29 mouse cellular contexts compared by ENCODE assay signal in genomic region chr13:25097348-25097747, GRCm38 (mm10). TPM values are rescaled to one million over a fixed set of nuclear protein-coding genes. Genes with fewer than 3 reads are reported as not detected.
DNase-seq lines count a peak whose midpoint lies in the region; ATAC-seq and TF ChIP-seq lines count a peak whose summit lies in the region.
"Had no signal": no experiment of that assay in that cellular context is flagged by ENCODE, and none has a peak within 500 bp of the region (broad histone marks: within the 10 kb centered on the region; RNA-seq: fewer than 3 reads in every experiment).

No protein-coding gene starts in this region.

- no peak overlapping the region for H3K9ac ChIP-seq in liver, adult 2 months (ENCODE audit: low read depth, low read length)
- H3K9ac ChIP-seq in liver, postnatal 0 days (replicated peaks) = peak overlapping the region; percentile 48; the same call in 1 of the 2 replicates
- H3K9ac ChIP-seq: heart, embryonic 13.5 days; hindbrain, embryonic 15.5 days; limb, embryonic 13.5 days; lung, embryonic 14.5 days had no signal

- WGBS in kidney, adult 2 months = 32% methylated on average over 8 of the region's 8 CpGs
- 19% methylated on average over 8 of the region's 8 CpGs for WGBS in liver, adult 2 months
- WGBS in limb, embryonic 10.5 days = 84% methylated on average over 8 of the region's 8 CpGs
- 61% methylated on average over 8 of the region's 8 CpGs for WGBS in liver, postnatal 0 days (ENCODE audit: insufficient replicate concordance)

- no peak for TF ChIP-seq EP300 in liver, postnatal 0 days (IDR thresholded peaks at IDR 0.05; ENCODE audit: low read depth)

- DNase-seq in kidney, adult 2 months = peak; percentile 59
- DNase-seq in kidney, postnatal 4 days = no peak
- DNase-seq in liver, adult 2 months (ENCODE audit: extremely low read depth, low read depth, low spot score) = peak; percentile 43
- DNase-seq in liver = no peak
- DNase-seq in limb, embryonic 10.5 days (ENCODE audit: low spot score) = peak; percentile 12
- DNase-seq in liver, postnatal 0 days = no peak
- DNase-seq in frontal cortex, adult 2 months (ENCODE audit: extremely low spot score in 1 of 2, low spot score in 1 of 2) = no peak
- DNase-seq: adrenal gland, postnatal 36 days; cerebellum, adult 18-20 months; cerebellum, postnatal 10 days; heart, postnatal 10 days; lung, embryonic 14.5 days; lung, postnatal 14 days; midbrain, embryonic 14.5 days; right cerebral cortex, postnatal 14 days; thymus, adult 2 months; thymus, postnatal 36 days had no signal

- no peak for TF ChIP-seq CTCF in kidney, adult 2 months (conservative IDR thresholded peaks at IDR 0.05; ENCODE audit: insufficient read depth, insufficient read length, low read depth, low read length)
- no peak for TF ChIP-seq CTCF in liver, adult 2 months (IDR thresholded peaks at IDR 0.05; ENCODE audit: low read depth, low read length)
- no peak for TF ChIP-seq CTCF in liver, postnatal 0 days (IDR thresholded peaks at IDR 0.05; ENCODE audit: low read depth)

- peak overlapping the region; percentile 58; the same call in 1 of the 2 replicates for H3K27ac ChIP-seq in kidney, adult 2 months (ENCODE audit: insufficient read depth, low read depth, low read length)
- no peak overlapping the region for H3K27ac ChIP-seq in liver, adult 2 months (replicated peaks; ENCODE audit: insufficient read depth, low read depth, low read length)
- no peak overlapping the region for H3K27ac ChIP-seq in limb, embryonic 10.5 days
- H3K27ac ChIP-seq in liver, postnatal 0 days (ENCODE audit: low read depth) = no peak overlapping the region
- H3K27ac ChIP-seq: heart, embryonic 13.5 days; hindbrain, embryonic 10.5 days; hindbrain, embryonic 15.5 days; layer of hippocampus, adult 2 months; left cerebral cortex, adult 2 months; limb, embryonic 13.5 days had no signal

- H3K4me1 ChIP-seq in kidney, adult 2 months (ENCODE audit: control insufficient read depth, insufficient read depth, low read length) = peaks cover 14% of the 10 kb centered on the region
- peaks cover 4% of the 10 kb centered on the region for H3K4me1 ChIP-seq in liver, adult 2 months (ENCODE audit: control insufficient read depth, insufficient read depth, low read length)
- no peaks in the 10 kb centered on the region for H3K4me1 ChIP-seq in limb, embryonic 10.5 days
- no peaks in the 10 kb centered on the region for H3K4me1 ChIP-seq in liver, postnatal 0 days (ENCODE audit: insufficient read depth)
- H3K4me1 ChIP-seq: heart, embryonic 13.5 days; hindbrain, embryonic 10.5 days; hindbrain, embryonic 15.5 days had no signal

- no peaks in the 10 kb centered on the region for H3K9me3 ChIP-seq in limb, embryonic 10.5 days (replicated peaks)
- H3K9me3 ChIP-seq in liver, postnatal 0 days (ENCODE audit: low read length) = no peaks in the 10 kb centered on the region
- H3K9me3 ChIP-seq: heart, embryonic 13.5 days; hindbrain, embryonic 10.5 days; hindbrain, embryonic 15.5 days; limb, embryonic 13.5 days had no signal

- peak overlapping the region; percentile 54 for H3K4me2 ChIP-seq in liver, postnatal 0 days (ENCODE audit: low read depth, low read length)
- H3K4me2 ChIP-seq: heart, embryonic 13.5 days; hindbrain, embryonic 15.5 days; limb, embryonic 13.5 days; lung, embryonic 14.5 days had no signal

- no peak for TF ChIP-seq POLR2A in kidney, adult 2 months (IDR thresholded peaks at IDR 0.05; ENCODE audit: low read depth, low read length)
- TF ChIP-seq POLR2A in liver, adult 2 months (IDR thresholded peaks at IDR 0.05; ENCODE audit: extremely low read depth, insufficient read depth, low read length) = no peak

- H3K79me2 ChIP-seq in liver, adult 2 months (ENCODE audit: control insufficient read depth, insufficient read depth, low read length) = no peaks in the 10 kb centered on the region

- peak overlapping the region; percentile 33; the same call in 1 of the 2 replicates for H3K4me3 ChIP-seq in kidney, adult 2 months (ENCODE audit: insufficient read depth, low read depth, low read length)
- no peak overlapping the region for H3K4me3 ChIP-seq in liver, adult 2 months (ENCODE audit: insufficient read depth, low read depth, low read length)
- H3K4me3 ChIP-seq in limb, embryonic 10.5 days = no peak overlapping the region
- H3K4me3 ChIP-seq in liver, postnatal 0 days (ENCODE audit: low read depth, low read length) = 0 out of 2 replicates have a peak overlapping the region, but pooled peaks have one; percentile 20
- H3K4me3 ChIP-seq: erythroblast, embryonic 14.5 days; heart, embryonic 13.5 days; hindbrain, embryonic 10.5 days; hindbrain, embryonic 15.5 days; layer of hippocampus, adult 2 months; left cerebral cortex, adult 2 months; limb, embryonic 13.5 days had no signal

- H3K36me3 ChIP-seq in kidney, adult 2 months (ENCODE audit: control insufficient read depth, insufficient read depth, low read length) = no peaks in the 10 kb centered on the region
- no peaks in the 10 kb centered on the region for H3K36me3 ChIP-seq in liver, adult 2 months (ENCODE audit: control insufficient read depth, insufficient read depth, low read length)
- no peaks in the 10 kb centered on the region for H3K36me3 ChIP-seq in limb, embryonic 10.5 days
- no peaks in the 10 kb centered on the region for H3K36me3 ChIP-seq in liver, postnatal 0 days (replicated peaks; ENCODE audit: insufficient read depth, low read length)
- H3K36me3 ChIP-seq: heart, embryonic 13.5 days; hindbrain, embryonic 10.5 days; hindbrain, embryonic 15.5 days; limb, embryonic 13.5 days had no signal

- H3K27me3 ChIP-seq in kidney, adult 2 months (replicated peaks; ENCODE audit: control insufficient read depth, insufficient read depth, low read length) = no peaks in the 10 kb centered on the region
- no peaks in the 10 kb centered on the region for H3K27me3 ChIP-seq in liver, adult 2 months (ENCODE audit: control insufficient read depth, insufficient read depth, low read length)
- H3K27me3 ChIP-seq in limb, embryonic 10.5 days (ENCODE audit: low read depth, poor library complexity, severe bottlenecking) = no peaks in the 10 kb centered on the region
- no peaks in the 10 kb centered on the region for H3K27me3 ChIP-seq in liver, postnatal 0 days (ENCODE audit: insufficient read depth, low read length)
- H3K27me3 ChIP-seq: heart, embryonic 13.5 days; hindbrain, embryonic 15.5 days; limb, embryonic 13.5 days had no signal

- no peak for ATAC-seq in liver, postnatal 0 days
- ATAC-seq: forebrain, embryonic 16.5 days; inflammation-experienced regulatory T-cells, adult 6 months had no signal

RNA-seq across cellular contexts. Expression of gene Dcdc2a, which starts 41.5 kb away (rescaled TPM):
- 1.4 and 1.6 TPM in 2 replicates for polyA plus RNA-seq in kidney, adult 2 months (2012; rRNA removed)
- total RNA-seq in liver, adult 2 months (2014; rRNA removed) = 0.83 and 0.94 TPM in 2 replicates
- 0.29 TPM in 2 replicates for polyA plus RNA-seq in liver, adult 2 months (2012; rRNA removed)
- 0.73 and 1.3 TPM in 2 replicates for polyA plus RNA-seq in limb, embryonic 10.5 days (2016; fragmentation: Nextera tagmentation; extraction: Ambion mirVana)
- 1.2 and 1.5 TPM in 2 replicates for polyA plus RNA-seq in liver, postnatal 0 days (2015; fragmentation: Nextera tagmentation; extraction: Ambion mirVana)
- 8.7 and 10.0 TPM in 2 replicates for polyA plus RNA-seq in frontal cortex, adult 2 months (2012; rRNA removed)
- total RNA-seq: heart, adult 8-10 months; monocyte, adult 5-6 weeks had no signal
- polyA plus RNA-seq: erythroblast, embryonic 14.5 days; inflammation-experienced regulatory T-cells, adult 6 months; small intestine, adult 2 months had no signal

Comparison
In these comparisons a context has a peak if more than half of its experiments do, and no peak if none do; other contexts are left out.
1. DNase-seq: peak in kidney, adult 2 months (single experiment), liver, adult 2 months (single experiment) and limb, embryonic 10.5 days (single experiment); none in kidney, postnatal 4 days (0 of 2), liver (single experiment), liver, postnatal 0 days (single experiment) and frontal cortex, adult 2 months (0 of 2).
2. H3K4me3 ChIP-seq: peak in kidney, adult 2 months (single experiment) and liver, postnatal 0 days (single experiment); none in liver, adult 2 months (single experiment) and limb, embryonic 10.5 days (single experiment).